Mouse (Mus musculus): Measurements from ENCODE around the gene Pak1.

- no peak for TF ChIP-seq CTCF (IDR thresholded peaks at IDR 0.05; ENCODE audit: extremely low read depth, insufficient read depth, low read length)
- no peak for TF ChIP-seq POLR2A (IDR thresholded peaks at IDR 0.05; ENCODE audit: extremely low read depth, insufficient read depth, low read length)
Observed at GRCm38 (mm10) chr7:97846539-97846938, 58.2 kb downstream of the Pak1 start.

Measured in cortical plate, adult 2 months (tissue).